Mouse (Mus musculus): ENCODE results near the gene Cyb561a3. TPM values are rescaled to one million over a fixed set of nuclear protein-coding genes. Genes with fewer than 3 reads are reported as not detected.

The Cyb561a3 gene
- polyA plus RNA-seq, 1 experiment from 2014 or later: 17.7 TPM

GRCm38 (mm10) chr19:10565217-10565616, 11.8 kb upstream of the Cyb561a3 start:
- no peaks in the 10 kb centered on the region for H3K9me3 ChIP-seq
- 83% methylated on average over 4 of the region's 4 CpGs for WGBS
- no peak overlapping the region for H3K9ac ChIP-seq
- no peaks in the 10 kb centered on the region for H3K4me1 ChIP-seq (replicated peaks)
- ATAC-seq (ENCODE audit: low read depth): no peak
- H3K4me3 ChIP-seq: no peak overlapping the region
- peaks cover 23% of the 10 kb centered on the region for H3K36me3 ChIP-seq
- no peaks in the 10 kb centered on the region for H3K27me3 ChIP-seq
- H3K4me2 ChIP-seq: no peak overlapping the region
- no peak overlapping the region for H3K27ac ChIP-seq (replicated peaks)

- H3K4me2 ChIP-seq: no peak overlapping the region
- no peaks in the 10 kb centered on the region for H3K4me1 ChIP-seq (replicated peaks)
- peaks cover 66% of the 10 kb centered on the region for H3K36me3 ChIP-seq
- 97% methylated on average over 6 of the region's 6 CpGs for WGBS
- no peak overlapping the region for H3K4me3 ChIP-seq
- no peaks in the 10 kb centered on the region for H3K27me3 ChIP-seq
- H3K27ac ChIP-seq (replicated peaks): no peak overlapping the region
- H3K9me3 ChIP-seq: no peaks in the 10 kb centered on the region
- ATAC-seq (ENCODE audit: low read depth): no peak
- no peak overlapping the region for H3K9ac ChIP-seq
Observed at GRCm38 (mm10) chr19:10569627-10570026, 7.3 kb upstream of the Cyb561a3 start.

- H3K4me1 ChIP-seq (replicated peaks): peaks cover 33% of the 10 kb centered on the region
- H3K4me2 ChIP-seq: no peak overlapping the region
- 84% methylated on average over 3 of the region's 3 CpGs for WGBS
- H3K9ac ChIP-seq: no peak overlapping the region
- no peak for ATAC-seq (ENCODE audit: low read depth)
- H3K36me3 ChIP-seq: peaks cover 12% of the 10 kb centered on the region
- no peak overlapping the region for H3K4me3 ChIP-seq
- no peaks in the 10 kb centered on the region for H3K27me3 ChIP-seq
- no peak overlapping the region for H3K27ac ChIP-seq (replicated peaks)
- H3K9me3 ChIP-seq: no peaks in the 10 kb centered on the region
Observed at GRCm38 (mm10) chr19:10580102-10580501, 3.1 kb downstream of the Cyb561a3 start.

- Histone ChIP-seq H3K27ac (replicated peaks) (no peak overlapping the region), H3K9ac (no peak overlapping the region), H3K4me1 (replicated peaks) (peaks cover 30% of the 10 kb centered on the region), H3K36me3 (peaks cover 14% of the 10 kb centered on the region), H3K9me3 (no peaks in the 10 kb centered on the region), H3K4me2 (no peak overlapping the region), H3K27me3 (no peaks in the 10 kb centered on the region), H3K4me3 (no peak overlapping the region)
- no peak for ATAC-seq (ENCODE audit: low read depth)
- WGBS: 81% methylated on average over 3 of the region's 3 CpGs
Observed at GRCm38 (mm10) chr19:10580761-10581160, 3.8 kb downstream of the Cyb561a3 start.

- no peak overlapping the region for H3K9ac ChIP-seq
- ATAC-seq (ENCODE audit: low read depth): no peak
- WGBS: 85% methylated on average over 6 of the region's 6 CpGs
- H3K4me3 ChIP-seq: no peak overlapping the region
- H3K27me3 ChIP-seq: no peaks in the 10 kb centered on the region
- H3K4me2 ChIP-seq: no peak overlapping the region
- peaks cover 21% of the 10 kb centered on the region for H3K4me1 ChIP-seq (replicated peaks)
- peaks cover 14% of the 10 kb centered on the region for H3K36me3 ChIP-seq
- H3K27ac ChIP-seq (replicated peaks): no peak overlapping the region
- H3K9me3 ChIP-seq: no peaks in the 10 kb centered on the region
Observed at GRCm38 (mm10) chr19:10581984-10582383, 5.0 kb downstream of the Cyb561a3 start.

GRCm38 (mm10) chr19:10583550-10584146, 6.7 kb downstream of the Cyb561a3 start:
- H3K4me2 ChIP-seq: no peak overlapping the region
- WGBS: 66% methylated on average over 7 of the region's 7 CpGs
- ATAC-seq (ENCODE audit: low read depth): no peak
- H3K27ac ChIP-seq (replicated peaks): no peak overlapping the region
- H3K4me1 ChIP-seq (replicated peaks): peaks cover 10% of the 10 kb centered on the region
- H3K36me3 ChIP-seq: peaks cover 19% of the 10 kb centered on the region
- H3K9me3 ChIP-seq: no peaks in the 10 kb centered on the region
- H3K27me3 ChIP-seq: no peaks in the 10 kb centered on the region
- no peak overlapping the region for H3K9ac ChIP-seq
- H3K4me3 ChIP-seq: no peak overlapping the region

- Histone ChIP-seq H3K36me3 (peaks cover 28% of the 10 kb centered on the region), H3K4me1 (replicated peaks) (no peaks in the 10 kb centered on the region), H3K9me3 (no peaks in the 10 kb centered on the region), H3K27me3 (no peaks in the 10 kb centered on the region), H3K4me3 (no peak overlapping the region), H3K4me2 (no peak overlapping the region), H3K27ac (replicated peaks) (no peak overlapping the region), H3K9ac (no peak overlapping the region)
- 91% methylated on average over 8 of the region's 8 CpGs for WGBS
- ATAC-seq (ENCODE audit: low read depth): no peak
Observed at GRCm38 (mm10) chr19:10585112-10585511, 8.1 kb downstream of the Cyb561a3 start.

- Histone ChIP-seq H3K27me3 (no peaks in the 10 kb centered on the region), H3K4me2 (no peak overlapping the region), H3K27ac (replicated peaks) (no peak overlapping the region), H3K36me3 (peaks cover 38% of the 10 kb centered on the region; the same call in 1 of the 2 replicates), H3K4me1 (replicated peaks) (no peaks in the 10 kb centered on the region), H3K9ac (no peak overlapping the region), H3K9me3 (no peaks in the 10 kb centered on the region), H3K4me3 (no peak overlapping the region)
- no peak for ATAC-seq (ENCODE audit: low read depth)
- WGBS: 92% methylated on average over 8 of the region's 8 CpGs
Observed at GRCm38 (mm10) chr19:10587231-10587630, 10.3 kb downstream of the Cyb561a3 start.

GRCm38 (mm10) chr19:10589127-10589857, 12.3 kb downstream of the Cyb561a3 start:
- Histone ChIP-seq H3K4me1 (replicated peaks) (no peaks in the 10 kb centered on the region), H3K36me3 (peaks cover 54% of the 10 kb centered on the region), H3K4me3 (no peak overlapping the region), H3K27ac (replicated peaks) (no peak overlapping the region), H3K4me2 (no peak overlapping the region), H3K9me3 (no peaks in the 10 kb centered on the region), H3K27me3 (no peaks in the 10 kb centered on the region), H3K9ac (no peak overlapping the region)
- WGBS: 71% methylated on average over 5 of the region's 5 CpGs
- no peak for ATAC-seq (ENCODE audit: low read depth)

- Histone ChIP-seq H3K27ac (replicated peaks) (no peak overlapping the region), H3K4me2 (no peak overlapping the region), H3K4me3 (no peak overlapping the region), H3K4me1 (replicated peaks) (no peaks in the 10 kb centered on the region), H3K36me3 (peaks cover 62% of the 10 kb centered on the region), H3K9ac (no peak overlapping the region), H3K27me3 (no peaks in the 10 kb centered on the region), H3K9me3 (no peaks in the 10 kb centered on the region)
- 65% methylated on average over 3 of the region's 3 CpGs for WGBS
- no peak for ATAC-seq (ENCODE audit: low read depth)
Observed at GRCm38 (mm10) chr19:10590301-10590700, 13.3 kb downstream of the Cyb561a3 start.

GRCm38 (mm10) chr19:10591659-10592377, 14.8 kb downstream of the Cyb561a3 start:
- H3K4me3 ChIP-seq: no peak overlapping the region
- 89% methylated on average over 6 of the region's 6 CpGs for WGBS
- no peaks in the 10 kb centered on the region for H3K9me3 ChIP-seq
- H3K27me3 ChIP-seq: no peaks in the 10 kb centered on the region
- H3K4me1 ChIP-seq (replicated peaks): no peaks in the 10 kb centered on the region
- no peak overlapping the region for H3K27ac ChIP-seq (replicated peaks)
- ATAC-seq (ENCODE audit: low read depth): no peak
- no peak overlapping the region for H3K9ac ChIP-seq
- H3K36me3 ChIP-seq: peaks cover 75% of the 10 kb centered on the region
- H3K4me2 ChIP-seq: no peak overlapping the region

- Histone ChIP-seq H3K9ac (no peak overlapping the region), H3K4me3 (no peak overlapping the region), H3K36me3 (peaks cover 72% of the 10 kb centered on the region), H3K27ac (replicated peaks) (no peak overlapping the region), H3K4me2 (no peak overlapping the region), H3K9me3 (no peaks in the 10 kb centered on the region), H3K4me1 (replicated peaks) (peaks cover 8% of the 10 kb centered on the region), H3K27me3 (no peaks in the 10 kb centered on the region)
- 46% methylated on average over 3 of the region's 3 CpGs for WGBS
- no peak for ATAC-seq (ENCODE audit: low read depth)
Observed at GRCm38 (mm10) chr19:10598188-10598587, 21.2 kb downstream of the Cyb561a3 start.

Data from neural tube, embryonic 13.5 days (tissue).